Comparison of ENCODE assay signal across 20 mouse cellular contexts in genomic region chr3:127507878-127508783, GRCm38 (mm10). TPM values are rescaled to one million over a fixed set of nuclear protein-coding genes. Genes with fewer than 3 reads are reported as not detected.
DNase-seq lines count a peak whose midpoint lies in the region; ATAC-seq lines count a peak whose summit lies in the region.
"Had no signal": no experiment of that assay in that cellular context is flagged by ENCODE, and none has a peak within 500 bp of the region (broad histone marks: within the 10 kb centered on the region; RNA-seq: fewer than 3 reads in every experiment).

No protein-coding gene starts in this region.

- H3K4me3 ChIP-seq in forebrain, embryonic 14.5 days (ENCODE audit: low read depth, low read length) = no peak overlapping the region
- H3K4me3 ChIP-seq in forebrain, embryonic 10.5 days = no peak overlapping the region
- H3K4me3 ChIP-seq in liver, embryonic 15.5 days (replicated peaks) = no peak overlapping the region
- H3K4me3 ChIP-seq: embryonic facial prominence, embryonic 15.5 days; heart, embryonic 13.5 days; hindbrain, embryonic 13.5 days; limb, embryonic 13.5 days had no signal

- H3K4me2 ChIP-seq in forebrain, embryonic 14.5 days (ENCODE audit: low read length) = no peak overlapping the region
- H3K4me2 ChIP-seq in liver, embryonic 15.5 days = peak overlapping the region; percentile 3; the same call in 1 of the 2 replicates
- H3K4me2 ChIP-seq: embryonic facial prominence, embryonic 15.5 days; heart, embryonic 13.5 days; hindbrain, embryonic 13.5 days; limb, embryonic 13.5 days had no signal

- ATAC-seq in forebrain, embryonic 14.5 days = peak; percentile 67
- peak; percentile 65 for ATAC-seq in liver, embryonic 15.5 days (ENCODE audit: insufficient read depth)
- ATAC-seq: CD4-positive, CD25-positive, alpha-beta regulatory T cell, adult 4 months; inflammation-experienced regulatory T-cells, adult 6 months; lung, postnatal 0 days had no signal

- H3K36me3 ChIP-seq in forebrain, embryonic 14.5 days (ENCODE audit: control insufficient read depth, insufficient read depth, low read length) = no peaks in the 10 kb centered on the region
- no peaks in the 10 kb centered on the region for H3K36me3 ChIP-seq in forebrain, embryonic 10.5 days (replicated peaks)
- H3K36me3 ChIP-seq in liver, embryonic 15.5 days (replicated peaks) = no peaks in the 10 kb centered on the region
- H3K36me3 ChIP-seq: embryonic facial prominence, embryonic 15.5 days; heart, embryonic 13.5 days; hindbrain, embryonic 13.5 days; limb, embryonic 13.5 days had no signal

- H3K9ac ChIP-seq in forebrain, embryonic 14.5 days (ENCODE audit: low read length) = no peak overlapping the region
- no peak overlapping the region for H3K9ac ChIP-seq in liver, embryonic 15.5 days
- H3K9ac ChIP-seq: embryonic facial prominence, embryonic 15.5 days; heart, embryonic 13.5 days; hindbrain, embryonic 13.5 days; limb, embryonic 13.5 days had no signal

- peak; percentile 42 for DNase-seq in forebrain, embryonic 14.5 days (ENCODE audit: low spot score)
- no peak for DNase-seq in forebrain, embryonic 10.5 days (ENCODE audit: extremely low spot score, low spot score)
- DNase-seq in testis, postnatal 10 days (ENCODE audit: low spot score) = peak; percentile 19
- DNase-seq in testis, postnatal 14 days (ENCODE audit: low spot score) = no peak
- DNase-seq in urinary bladder, postnatal 4 days (ENCODE audit: low spot score in 2 of 2) = no peak
- DNase-seq in heart, adult 9 months (ENCODE audit: low spot score in 2 of 2) = no peak
- DNase-seq: adrenal gland, postnatal 25 days; cerebellum, adult 18-20 months; cerebellum, postnatal 25 days; layer of hippocampus, postnatal 36 days; right cerebral cortex, postnatal 25 days; thymus, adult 2 months had no signal

- H3K27me3 ChIP-seq in forebrain, embryonic 14.5 days (replicated peaks; ENCODE audit: control insufficient read depth, insufficient read depth, low read length) = no peaks in the 10 kb centered on the region
- H3K27me3 ChIP-seq in forebrain, embryonic 10.5 days (ENCODE audit: poor library complexity, severe bottlenecking) = no peaks in the 10 kb centered on the region
- H3K27me3 ChIP-seq in liver, embryonic 15.5 days = no peaks in the 10 kb centered on the region
- H3K27me3 ChIP-seq: embryonic facial prominence, embryonic 15.5 days; heart, embryonic 13.5 days; hindbrain, embryonic 13.5 days; limb, embryonic 13.5 days had no signal

- no peaks in the 10 kb centered on the region for H3K4me1 ChIP-seq in forebrain, embryonic 14.5 days (ENCODE audit: control insufficient read depth, insufficient read depth, low read length)
- H3K4me1 ChIP-seq in forebrain, embryonic 10.5 days = peaks cover 4% of the 10 kb centered on the region; the same call in 1 of the 2 replicates
- peaks cover 3% of the 10 kb centered on the region; the same call in 1 of the 2 replicates for H3K4me1 ChIP-seq in liver, embryonic 15.5 days (replicated peaks)
- H3K4me1 ChIP-seq: embryonic facial prominence, embryonic 15.5 days; heart, embryonic 13.5 days; hindbrain, embryonic 13.5 days; limb, embryonic 13.5 days had no signal

- H3K9me3 ChIP-seq in forebrain, embryonic 14.5 days (replicated peaks; ENCODE audit: control insufficient read depth, low read length) = no peaks in the 10 kb centered on the region
- no peaks in the 10 kb centered on the region for H3K9me3 ChIP-seq in forebrain, embryonic 10.5 days
- no peaks in the 10 kb centered on the region for H3K9me3 ChIP-seq in liver, embryonic 15.5 days (replicated peaks)
- H3K9me3 ChIP-seq: embryonic facial prominence, embryonic 15.5 days; heart, embryonic 13.5 days; hindbrain, embryonic 13.5 days; limb, embryonic 13.5 days had no signal

- no peak overlapping the region for H3K27ac ChIP-seq in forebrain, embryonic 14.5 days (ENCODE audit: low read depth, low read length)
- no peak overlapping the region for H3K27ac ChIP-seq in forebrain, embryonic 10.5 days
- no peak overlapping the region for H3K27ac ChIP-seq in liver, embryonic 15.5 days (replicated peaks)
- H3K27ac ChIP-seq: embryonic facial prominence, embryonic 15.5 days; heart, embryonic 13.5 days; hindbrain, embryonic 13.5 days; limb, embryonic 13.5 days had no signal

- 59% methylated on average over 15 of the region's 15 CpGs for WGBS in forebrain, embryonic 14.5 days
- 89% methylated on average over 15 of the region's 15 CpGs for WGBS in forebrain, embryonic 10.5 days
- WGBS in liver, embryonic 15.5 days (ENCODE audit: insufficient replicate concordance) = 58% methylated on average over 15 of the region's 15 CpGs

RNA-seq across cellular contexts. Expression of gene Ank2, which starts 9.0 kb away (rescaled TPM):
- polyA plus RNA-seq in forebrain, embryonic 14.5 days (2014; fragmentation: Nextera tagmentation; extraction: Ambion mirVana) = 61.8 and 116 TPM in 2 replicates
- 32.2 and 36.3 TPM in 2 replicates for polyA plus RNA-seq in forebrain, embryonic 10.5 days (2016; fragmentation: Nextera tagmentation; extraction: Ambion mirVana)
- 6.6 and 7.9 TPM in 2 replicates for polyA plus RNA-seq in liver, embryonic 15.5 days (2015; fragmentation: Nextera tagmentation; extraction: Ambion mirVana)

RNA-seq across cellular contexts. Expression of gene Larp7, which starts 45.0 kb away (rescaled TPM):
- 36.7 and 41.8 TPM in 2 replicates for polyA plus RNA-seq in forebrain, embryonic 14.5 days (2014; fragmentation: Nextera tagmentation; extraction: Ambion mirVana)
- 83.9 and 88.7 TPM in 2 replicates for polyA plus RNA-seq in forebrain, embryonic 10.5 days (2016; fragmentation: Nextera tagmentation; extraction: Ambion mirVana)
- polyA plus RNA-seq in liver, embryonic 15.5 days (2015; fragmentation: Nextera tagmentation; extraction: Ambion mirVana) = 20.3 and 27.3 TPM in 2 replicates

RNA-seq across cellular contexts. Expression of gene Zgrf1, which starts 45.2 kb away (rescaled TPM):
- 4.0 and 4.1 TPM in 2 replicates for polyA plus RNA-seq in forebrain, embryonic 14.5 days (2014; fragmentation: Nextera tagmentation; extraction: Ambion mirVana)
- polyA plus RNA-seq in forebrain, embryonic 10.5 days (2016; fragmentation: Nextera tagmentation; extraction: Ambion mirVana) = 20.8 and 25.3 TPM in 2 replicates
- 3.8 and 4.3 TPM in 2 replicates for polyA plus RNA-seq in liver, embryonic 15.5 days (2015; fragmentation: Nextera tagmentation; extraction: Ambion mirVana)

Comparison
In these comparisons a context has a peak if more than half of its experiments do, and no peak if none do; other contexts are left out.
1. DNase-seq: peak in forebrain, embryonic 14.5 days (single experiment) and testis, postnatal 10 days (single experiment); none in forebrain, embryonic 10.5 days (single experiment), testis, postnatal 14 days (single experiment), urinary bladder, postnatal 4 days (0 of 2) and heart, adult 9 months (0 of 2).